Mouse (Mus musculus): ENCODE measurements around the gene Jaml. TPM values are rescaled to one million over a fixed set of nuclear protein-coding genes. Genes with fewer than 3 reads are reported as not detected.

Gene Jaml
- polyA plus RNA-seq, 1 experiment from 2014 or later = 0.30 TPM

DNA sequence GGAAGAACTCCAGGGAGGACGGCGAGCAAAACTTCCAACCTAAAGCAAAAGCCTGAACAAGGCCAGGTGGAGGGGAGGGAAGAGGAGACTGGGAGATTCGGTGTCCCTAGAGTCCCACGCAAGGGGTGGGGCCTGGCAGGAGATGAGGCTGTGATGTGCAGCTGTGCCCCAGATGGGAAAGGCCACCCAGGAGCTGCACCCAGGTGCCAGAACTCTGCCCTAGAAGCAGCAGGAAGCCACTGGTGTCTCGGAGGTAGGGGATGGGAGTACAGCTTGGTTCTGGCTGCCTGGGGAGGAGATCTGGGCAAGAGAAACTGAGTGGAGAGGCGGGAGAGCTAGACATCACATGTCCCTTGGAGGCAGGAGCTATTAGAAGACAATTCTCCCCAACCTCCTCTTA is 42.0 kb downstream of the Jaml start:
- WGBS = 40% methylated on average over 6 of the region's 6 CpGs
- Histone ChIP-seq H3K4me3 (ENCODE audit: low read depth, low read length) (no peak overlapping the region), H3K36me3 (ENCODE audit: insufficient read depth) (0 out of 2 replicates have a peak, but pooled peaks cover 4% of the 10 kb centered on the region), H3K9ac (no peak overlapping the region), H3K4me2 (no peak overlapping the region), H3K27ac (ENCODE audit: low read depth) (no peak overlapping the region), H3K4me1 (ENCODE audit: insufficient read depth) (peaks cover 4% of the 10 kb centered on the region; the same call in 1 of the 2 replicates), H3K27me3 (ENCODE audit: insufficient read depth, low read length) (no peaks in the 10 kb centered on the region), H3K9me3 (ENCODE audit: low read depth, low read length) (no peaks in the 10 kb centered on the region)
- no peak for DNase-seq
- TF ChIP-seq CTCF (IDR thresholded peaks at IDR 0.05; ENCODE audit: low read depth) = no peak
- ATAC-seq (ENCODE audit: insufficient read depth) = no peak

DNA sequence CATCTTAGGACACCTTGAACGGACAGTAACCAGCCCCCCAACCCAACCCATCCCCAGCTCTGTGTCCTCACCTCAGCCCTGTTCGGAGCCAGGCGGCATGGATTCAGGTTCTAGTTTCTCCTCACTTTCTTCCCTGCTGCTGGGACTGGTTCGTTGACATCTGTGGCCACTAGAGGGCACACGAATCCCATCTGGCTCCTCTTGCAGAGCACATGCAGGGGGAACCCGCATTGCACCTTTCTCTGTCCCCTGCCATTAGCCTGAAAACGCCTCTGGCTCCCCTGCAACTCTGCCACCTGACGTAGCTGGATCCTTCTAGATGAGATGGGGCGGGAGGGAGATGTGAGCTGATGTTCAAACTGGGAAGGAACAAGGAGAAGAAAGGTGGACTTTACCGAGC is 42.8 kb downstream of the Jaml start:
- Histone ChIP-seq H3K27me3 (ENCODE audit: insufficient read depth, low read length) (no peaks in the 10 kb centered on the region), H3K4me3 (ENCODE audit: low read depth, low read length) (no peak overlapping the region), H3K36me3 (ENCODE audit: insufficient read depth) (0 out of 2 replicates have a peak, but pooled peaks cover 4% of the 10 kb centered on the region), H3K27ac (ENCODE audit: low read depth) (no peak overlapping the region), H3K9me3 (ENCODE audit: low read depth, low read length) (no peaks in the 10 kb centered on the region), H3K4me1 (ENCODE audit: insufficient read depth) (0 out of 2 replicates have a peak, but pooled peaks cover 3% of the 10 kb centered on the region), H3K4me2 (peak overlapping the region; percentile 54), H3K9ac (no peak overlapping the region)
- TF ChIP-seq CTCF (IDR thresholded peaks at IDR 0.05; ENCODE audit: low read depth) = peak; percentile 97
- ATAC-seq (ENCODE audit: insufficient read depth) = peak; percentile 49
- 4% methylated on average over 10 of the region's 10 CpGs for WGBS
- DNase-seq = peak; percentile 90

DNA sequence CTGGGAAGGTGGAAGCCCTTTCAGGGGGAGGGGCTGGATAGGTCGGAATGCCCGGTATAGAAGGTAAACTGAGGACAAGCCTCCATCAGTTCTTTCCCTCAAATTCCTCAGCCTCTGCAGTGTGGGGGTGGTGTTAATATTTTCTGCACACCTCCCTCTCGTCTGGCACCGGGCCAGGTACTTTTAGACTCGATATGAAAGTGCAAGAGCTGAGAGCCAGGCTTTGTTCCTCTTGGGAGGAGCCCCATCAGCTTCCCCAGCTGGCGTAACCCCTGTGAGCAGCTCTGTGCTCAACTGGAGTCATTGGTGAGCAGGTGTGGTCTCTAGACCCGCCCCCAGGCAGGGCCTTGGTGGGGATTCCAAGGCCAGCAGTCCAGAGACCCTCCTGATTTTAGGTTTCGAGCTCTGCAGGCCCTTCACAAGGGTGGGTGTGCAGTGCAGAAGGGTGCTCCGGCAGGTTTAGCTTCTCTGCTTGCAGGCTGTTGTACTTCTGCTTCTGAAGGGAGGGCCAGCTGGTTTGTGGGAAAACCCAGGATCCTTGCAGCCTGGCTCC is 43.3 kb downstream of the Jaml start:
- Histone ChIP-seq H3K9ac (peak overlapping the region; percentile 32; the same call in 1 of the 2 replicates), H3K4me2 (peak overlapping the region; percentile 54), H3K27me3 (ENCODE audit: insufficient read depth, low read length) (no peaks in the 10 kb centered on the region), H3K4me1 (ENCODE audit: insufficient read depth) (0 out of 2 replicates have a peak, but pooled peaks cover 3% of the 10 kb centered on the region), H3K36me3 (ENCODE audit: insufficient read depth) (0 out of 2 replicates have a peak, but pooled peaks cover 4% of the 10 kb centered on the region), H3K27ac (ENCODE audit: low read depth) (peak overlapping the region; percentile 19), H3K9me3 (ENCODE audit: low read depth, low read length) (no peaks in the 10 kb centered on the region), H3K4me3 (ENCODE audit: low read depth, low read length) (no peak overlapping the region)
- WGBS = 18% methylated on average over 9 of the region's 9 CpGs
- ATAC-seq (ENCODE audit: insufficient read depth) = peak; percentile 52
- DNase-seq = peak; percentile 70
- TF ChIP-seq CTCF (IDR thresholded peaks at IDR 0.05; ENCODE audit: low read depth) = no peak

DNA sequence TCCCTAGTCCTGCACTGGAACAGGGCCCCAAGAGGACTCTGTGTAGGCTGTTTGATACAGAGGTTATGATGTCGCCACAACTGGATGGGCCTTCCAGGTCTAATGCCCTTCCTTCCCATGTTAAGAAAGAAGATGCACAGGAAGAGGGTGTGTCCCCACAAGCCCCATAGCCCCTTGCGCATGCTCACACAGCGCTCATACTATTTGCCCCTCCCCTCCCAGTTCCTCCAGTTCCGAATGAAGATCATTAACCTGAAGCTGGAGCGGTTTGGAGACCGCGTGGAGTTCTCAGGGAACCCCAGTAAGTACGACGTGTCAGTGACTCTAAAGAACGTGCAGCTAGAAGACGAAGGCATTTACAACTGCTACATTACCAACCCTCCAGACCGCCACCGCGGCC is 46.2 kb downstream of the Jaml start:
- WGBS = 86% methylated on average over 14 of the region's 14 CpGs
- no peaks in the 10 kb centered on the region for H3K27me3 ChIP-seq (ENCODE audit: insufficient read depth, low read length)
- DNase-seq = no peak
- no peak for ATAC-seq (ENCODE audit: insufficient read depth)
- no peaks in the 10 kb centered on the region for H3K9me3 ChIP-seq (ENCODE audit: low read depth, low read length)
- H3K4me2 ChIP-seq = no peak overlapping the region
- H3K36me3 ChIP-seq (ENCODE audit: insufficient read depth) = 0 out of 2 replicates have a peak, but pooled peaks cover 4% of the 10 kb centered on the region
- no peak overlapping the region for H3K9ac ChIP-seq
- H3K4me3 ChIP-seq (ENCODE audit: low read depth, low read length) = no peak overlapping the region
- no peak overlapping the region for H3K27ac ChIP-seq (ENCODE audit: low read depth)
- no peaks in the 10 kb centered on the region for H3K4me1 ChIP-seq (ENCODE audit: insufficient read depth)
- no peak for TF ChIP-seq CTCF (IDR thresholded peaks at IDR 0.05; ENCODE audit: low read depth)

DNA sequence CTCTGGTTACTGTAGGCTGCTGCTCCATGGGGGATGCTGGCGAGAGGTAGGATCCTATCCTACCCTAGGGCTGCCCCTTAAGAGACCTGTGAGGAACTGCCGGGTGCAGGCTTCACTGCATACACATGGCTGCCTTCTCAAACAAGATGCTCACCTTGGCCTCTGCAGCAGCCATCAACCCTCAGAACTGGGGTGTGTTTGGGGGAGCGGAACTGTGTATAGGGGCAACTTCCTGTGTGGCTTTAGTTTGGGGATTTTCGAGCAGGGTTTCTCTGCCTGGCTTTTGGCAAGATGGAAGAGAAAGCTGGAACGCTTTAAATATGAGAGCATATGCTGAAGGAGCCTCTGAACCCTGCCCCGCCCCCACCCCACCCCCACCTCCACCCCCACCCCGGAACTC is 48.0 kb downstream of the Jaml start:
- no peak overlapping the region for H3K9ac ChIP-seq
- no peaks in the 10 kb centered on the region for H3K4me1 ChIP-seq (ENCODE audit: insufficient read depth)
- TF ChIP-seq CTCF (IDR thresholded peaks at IDR 0.05; ENCODE audit: low read depth) = no peak
- no peak overlapping the region for H3K27ac ChIP-seq (ENCODE audit: low read depth)
- no peaks in the 10 kb centered on the region for H3K27me3 ChIP-seq (ENCODE audit: insufficient read depth, low read length)
- WGBS = 61% methylated on average over 7 of the region's 7 CpGs
- H3K4me3 ChIP-seq (ENCODE audit: low read depth, low read length) = no peak overlapping the region
- no peak for DNase-seq
- H3K4me2 ChIP-seq = no peak overlapping the region
- H3K9me3 ChIP-seq (ENCODE audit: low read depth, low read length) = no peaks in the 10 kb centered on the region
- H3K36me3 ChIP-seq (ENCODE audit: insufficient read depth) = 0 out of 2 replicates have a peak, but pooled peaks cover 4% of the 10 kb centered on the region
- no peak for ATAC-seq (ENCODE audit: insufficient read depth)

DNA sequence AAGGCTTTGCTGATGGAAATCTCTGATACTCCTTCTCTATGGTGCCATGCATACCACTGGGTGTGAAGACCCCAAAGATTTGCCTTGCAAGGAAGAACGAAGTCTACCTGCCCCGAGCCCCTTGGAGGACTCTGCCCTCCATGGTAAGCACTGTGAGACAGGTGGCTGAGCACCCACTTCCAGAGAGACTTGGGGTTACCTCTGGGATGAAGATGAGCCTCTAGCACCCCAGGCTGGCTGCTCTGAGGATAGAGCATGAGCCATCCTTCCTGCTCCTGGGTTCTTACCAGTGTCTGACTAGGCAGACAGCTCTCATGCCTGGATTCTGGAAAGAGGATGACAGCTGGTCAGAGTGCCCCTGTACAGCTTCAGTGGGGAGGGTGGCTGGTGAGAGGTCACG is 51.1 kb downstream of the Jaml start:
- Histone ChIP-seq H3K36me3 (ENCODE audit: insufficient read depth) (0 out of 2 replicates have a peak, but pooled peaks cover 4% of the 10 kb centered on the region), H3K4me1 (ENCODE audit: insufficient read depth) (no peaks in the 10 kb centered on the region), H3K9ac (no peak overlapping the region), H3K9me3 (ENCODE audit: low read depth, low read length) (no peaks in the 10 kb centered on the region), H3K27me3 (ENCODE audit: insufficient read depth, low read length) (peaks cover 4% of the 10 kb centered on the region; the same call in 1 of the 2 replicates), H3K4me3 (ENCODE audit: low read depth, low read length) (no peak overlapping the region), H3K4me2 (no peak overlapping the region), H3K27ac (ENCODE audit: low read depth) (no peak overlapping the region)
- no peak for TF ChIP-seq CTCF (IDR thresholded peaks at IDR 0.05; ENCODE audit: low read depth)
- DNase-seq (no peak), ATAC-seq (ENCODE audit: insufficient read depth) (no peak)
- 80% methylated on average over 3 of the region's 3 CpGs for WGBS

DNA sequence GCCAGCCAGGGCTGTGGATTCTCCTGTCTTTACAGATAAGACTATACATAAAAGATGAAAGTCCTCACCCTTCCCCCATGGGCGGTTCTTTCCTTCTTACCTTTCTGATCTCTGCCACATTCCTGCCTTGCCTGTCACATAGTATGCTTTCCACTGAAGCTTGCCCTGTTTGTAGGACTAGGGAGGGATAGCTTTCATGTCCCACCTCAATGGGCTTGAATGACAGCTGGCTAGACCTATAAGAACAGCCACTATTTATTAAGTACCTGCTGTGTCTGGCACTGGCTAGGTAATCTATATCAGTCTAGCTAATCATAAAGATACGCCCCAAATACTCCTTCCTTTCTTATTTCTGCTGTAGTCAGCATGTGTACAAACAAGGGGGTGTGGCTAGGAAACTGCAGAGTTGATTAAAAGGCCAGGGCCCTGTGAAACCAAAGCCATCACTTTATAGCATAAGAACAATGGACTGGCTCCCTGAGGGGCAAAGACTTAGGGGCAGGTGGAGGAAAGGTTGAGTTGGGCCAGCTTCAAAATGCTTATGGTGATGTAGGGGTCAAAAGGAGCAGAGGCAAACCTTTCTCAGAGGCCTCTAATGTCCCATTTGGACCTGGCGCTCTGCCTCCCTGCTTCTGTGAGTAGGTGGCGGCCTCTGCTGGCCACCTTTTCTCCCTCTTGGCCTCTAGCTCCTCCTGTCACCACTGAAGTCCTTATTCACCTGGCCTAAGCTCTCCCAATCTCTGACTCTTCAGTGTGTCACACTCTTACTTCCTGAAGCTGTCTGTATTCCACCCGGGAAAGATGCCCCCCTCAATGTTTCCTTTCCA is 54.7 kb downstream of the Jaml start:
- H3K4me2 ChIP-seq = no peak overlapping the region
- TF ChIP-seq CTCF (IDR thresholded peaks at IDR 0.05; ENCODE audit: low read depth) = peak; percentile 75
- H3K27me3 ChIP-seq (ENCODE audit: insufficient read depth, low read length) = peaks cover 38% of the 10 kb centered on the region
- DNase-seq = peak; percentile 72
- no peak overlapping the region for H3K9ac ChIP-seq
- H3K4me3 ChIP-seq (ENCODE audit: low read depth, low read length) = no peak overlapping the region
- 24% methylated on average over 5 of the region's 5 CpGs for WGBS
- H3K4me1 ChIP-seq (ENCODE audit: insufficient read depth) = no peaks in the 10 kb centered on the region
- no peak for ATAC-seq (ENCODE audit: insufficient read depth)
- no peaks in the 10 kb centered on the region for H3K9me3 ChIP-seq (ENCODE audit: low read depth, low read length)
- no peaks in the 10 kb centered on the region for H3K36me3 ChIP-seq (ENCODE audit: insufficient read depth)
- H3K27ac ChIP-seq (ENCODE audit: low read depth) = no peak overlapping the region

Data from lung, embryonic 14.5 days (tissue).